Mouse (Mus musculus): ENCODE measurements around the gene Gm8914. TPM values are rescaled to one million over a fixed set of nuclear protein-coding genes. Genes with fewer than 3 reads are reported as not detected.
"Not testable (repeated sequence)": the region's sequence is repeated elsewhere in the genome, so short reads cannot be mapped to it uniquely, and the experiment has no call there.

Gm8914 gene
- total RNA-seq (2021): not detected
- long read RNA-seq, experiment 1: 0 reads
- long read RNA-seq, experiment 2: 0 reads

DNA sequence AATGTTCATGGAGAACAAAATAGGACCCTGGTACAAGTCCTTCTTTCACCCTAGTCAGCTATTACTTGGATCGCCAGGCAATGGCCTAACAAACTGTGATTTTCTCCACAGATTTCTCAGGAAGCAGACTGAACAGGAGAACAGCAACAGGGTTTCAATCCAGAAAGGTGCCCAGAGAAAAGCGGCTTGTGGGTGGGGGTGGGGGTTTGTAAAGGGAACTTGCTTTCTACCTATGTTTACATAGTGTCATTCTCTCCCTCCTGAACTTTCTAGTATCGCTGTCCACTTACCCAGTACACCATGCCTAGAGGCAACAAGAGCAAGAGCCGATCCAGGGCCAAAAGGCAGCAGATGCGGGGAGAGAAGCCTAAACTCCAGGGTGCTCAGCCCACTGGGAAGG, at the start of gene Gm8914:
Gene Gm8914, plus strand, starts transcription at position 301 of the 400 bp plus-strand sequence.
- not testable (repeated sequence) for DNase-seq

Other genes with a start within 250 kb of the Gm8914 start
- not detected for gene Mageb2, start 148.4 kb upstream of the Gm8914 start, total RNA-seq (2021)
- not detected for gene Gm5072, start 87.6 kb upstream of the Gm8914 start, total RNA-seq (2021)
- gene 1700084M14Rik, start 95.8 kb downstream of the Gm8914 start, total RNA-seq (2021): not detected
- gene Gm14781, start 152.1 kb downstream of the Gm8914 start, total RNA-seq (2021): not detected